9 mouse cellular contexts compared by ENCODE assay signal in the genomic region with DNA sequence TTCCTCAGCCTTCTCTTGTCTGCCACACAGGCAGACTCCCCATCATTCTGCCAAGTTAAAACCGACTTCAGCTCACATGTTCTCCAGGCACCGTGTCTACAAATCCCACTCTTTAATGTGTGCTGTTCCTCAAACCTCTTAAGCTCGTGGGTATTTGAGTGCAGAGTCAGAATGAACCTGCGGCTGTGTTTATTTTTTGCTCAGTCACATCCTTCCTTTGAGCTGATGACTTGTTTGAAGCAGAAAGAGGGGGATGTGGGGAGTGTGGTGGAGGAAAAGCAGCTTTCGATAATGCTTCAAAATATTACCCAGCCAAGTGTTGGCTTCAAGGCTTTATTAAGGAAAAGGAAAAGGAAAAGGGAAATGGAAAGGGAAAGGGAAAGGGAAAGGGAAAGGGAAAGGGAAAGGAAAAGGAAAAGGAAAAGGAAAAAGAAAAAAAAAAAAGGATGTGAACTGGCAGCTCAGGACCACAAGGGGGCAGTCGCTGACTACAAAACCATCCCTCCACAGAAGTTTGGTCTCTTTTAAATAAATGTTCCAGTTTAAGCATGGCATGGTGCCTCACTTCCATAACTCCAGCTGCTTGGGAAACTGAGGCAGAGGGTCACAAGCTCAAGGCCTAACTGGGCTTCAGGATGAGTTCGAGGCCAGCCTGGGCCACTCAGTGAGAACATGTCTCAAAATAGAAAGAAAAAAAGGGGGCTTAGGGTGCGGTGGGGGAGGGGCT.
DNase-seq lines count a peak whose midpoint lies in the region; ATAC-seq and TF ChIP-seq lines count a peak whose summit lies in the region.
"Had no signal": no experiment of that assay in that cellular context is flagged by ENCODE, and none has a peak within 500 bp of the region (broad histone marks: within the 10 kb centered on the region; RNA-seq: fewer than 3 reads in every experiment).

No protein-coding gene starts in this region.

- peak; percentile 65 for DNase-seq in hindbrain, postnatal 0 days (ENCODE audit: low spot score)
- DNase-seq in CD4-positive, CD25-positive, alpha-beta regulatory T cell, adult 2 months (ENCODE audit: low read depth, low spot score) = peak; percentile 66
- peak; percentile 59 for DNase-seq in kidney, postnatal 0 days (ENCODE audit: low spot score)
- DNase-seq in splenic B cell, adult 2 months (ENCODE audit: low read depth, low spot score) = peak; percentile 69
- DNase-seq in left cerebral cortex, adult 8-10 months (ENCODE audit: low spot score in 2 of 2) = no peak

- no peak overlapping the region for H3K4me2 ChIP-seq in hindbrain, postnatal 0 days (ENCODE audit: low read depth, low read length)
- H3K4me2 ChIP-seq in hindbrain, embryonic 12.5 days (replicated peaks) = no peak overlapping the region
- no peak overlapping the region for H3K4me2 ChIP-seq in kidney, postnatal 0 days (ENCODE audit: low read length)
- H3K4me2 ChIP-seq: liver, embryonic 15.5 days had no signal

- H3K4me3 ChIP-seq in hindbrain, postnatal 0 days (ENCODE audit: low read length) = no peak overlapping the region
- no peak overlapping the region for H3K4me3 ChIP-seq in hindbrain, embryonic 12.5 days
- H3K4me3 ChIP-seq in kidney, postnatal 0 days (replicated peaks; ENCODE audit: low read depth, low read length) = no peak overlapping the region
- H3K4me3 ChIP-seq: liver, embryonic 15.5 days had no signal

- no peak for ATAC-seq in hindbrain, postnatal 0 days
- no peak for ATAC-seq in hindbrain, embryonic 12.5 days (ENCODE audit: low FRiP score)
- peak; percentile 36 for ATAC-seq in activated CD4-positive, CD25-positive, alpha-beta regulatory T cell, adult 4 months
- no peak for ATAC-seq in kidney, postnatal 0 days (replicated peaks; ENCODE audit: low FRiP score, low read depth)
- ATAC-seq in erythroid progenitor cell, adult 5-6 weeks (replicated peaks; ENCODE audit: low FRiP score, poor library complexity, severe bottlenecking) = no peak

- TF ChIP-seq CTCF in hindbrain, postnatal 0 days (IDR thresholded peaks at IDR 0.05; ENCODE audit: low read depth) = peak; percentile 90
- TF ChIP-seq CTCF in kidney, postnatal 0 days (IDR thresholded peaks at IDR 0.05; ENCODE audit: low read depth) = peak; percentile 88

- H3K9me3 ChIP-seq in hindbrain, postnatal 0 days (ENCODE audit: low read length) = no peaks in the 10 kb centered on the region
- no peaks in the 10 kb centered on the region for H3K9me3 ChIP-seq in hindbrain, embryonic 12.5 days (replicated peaks)
- H3K9me3 ChIP-seq in kidney, postnatal 0 days (replicated peaks; ENCODE audit: low read length) = no peaks in the 10 kb centered on the region
- H3K9me3 ChIP-seq: liver, embryonic 15.5 days had no signal

- no peaks in the 10 kb centered on the region for H3K4me1 ChIP-seq in hindbrain, postnatal 0 days (ENCODE audit: insufficient read depth, low read length)
- H3K4me1 ChIP-seq in hindbrain, embryonic 12.5 days = 0 out of 2 replicates have a peak, but pooled peaks cover 2% of the 10 kb centered on the region
- H3K4me1 ChIP-seq in kidney, postnatal 0 days (replicated peaks; ENCODE audit: insufficient read depth, low read length) = no peaks in the 10 kb centered on the region
- H3K4me1 ChIP-seq: liver, embryonic 15.5 days had no signal

- H3K27ac ChIP-seq in hindbrain, postnatal 0 days = no peak overlapping the region
- H3K27ac ChIP-seq in hindbrain, embryonic 12.5 days = no peak overlapping the region
- H3K27ac ChIP-seq in kidney, postnatal 0 days = no peak overlapping the region
- H3K27ac ChIP-seq: liver, embryonic 15.5 days had no signal

- 51% methylated on average over 8 of the region's 8 CpGs for WGBS in hindbrain, postnatal 0 days
- 54% methylated on average over 8 of the region's 8 CpGs for WGBS in hindbrain, embryonic 12.5 days
- 48% methylated on average over 8 of the region's 8 CpGs for WGBS in kidney, postnatal 0 days

- no peaks in the 10 kb centered on the region for H3K27me3 ChIP-seq in hindbrain, postnatal 0 days (ENCODE audit: insufficient read depth, low read length)
- H3K27me3 ChIP-seq in hindbrain, embryonic 12.5 days = no peaks in the 10 kb centered on the region
- H3K27me3 ChIP-seq in kidney, postnatal 0 days (ENCODE audit: insufficient read depth, low read length) = no peaks in the 10 kb centered on the region
- H3K27me3 ChIP-seq in splenic B cell, adult 2 months (ENCODE audit: control insufficient read depth, insufficient read depth, low read length, poor library complexity, severe bottlenecking) = no peaks in the 10 kb centered on the region
- H3K27me3 ChIP-seq: liver, embryonic 15.5 days had no signal

- 0 out of 2 replicates have a peak, but pooled peaks cover 3% of the 10 kb centered on the region for H3K36me3 ChIP-seq in hindbrain, postnatal 0 days (ENCODE audit: insufficient read depth, low read length)
- H3K36me3 ChIP-seq in hindbrain, embryonic 12.5 days = no peaks in the 10 kb centered on the region
- no peaks in the 10 kb centered on the region for H3K36me3 ChIP-seq in kidney, postnatal 0 days (ENCODE audit: insufficient read depth, low read length)
- H3K36me3 ChIP-seq in splenic B cell, adult 2 months (ENCODE audit: control insufficient read depth, insufficient read depth, low read length, poor library complexity, severe bottlenecking) = peaks cover 13% of the 10 kb centered on the region
- H3K36me3 ChIP-seq: liver, embryonic 15.5 days had no signal

- H3K9ac ChIP-seq in hindbrain, postnatal 0 days (replicated peaks; ENCODE audit: low read length) = no peak overlapping the region
- H3K9ac ChIP-seq in hindbrain, embryonic 12.5 days = no peak overlapping the region
- H3K9ac ChIP-seq in kidney, postnatal 0 days (ENCODE audit: low read depth, low read length) = no peak overlapping the region
- H3K9ac ChIP-seq: liver, embryonic 15.5 days had no signal

Comparison
In these comparisons a context has a peak if more than half of its experiments do, and no peak if none do; other contexts are left out.
1. DNase-seq: peak in hindbrain, postnatal 0 days (single experiment), CD4-positive, CD25-positive, alpha-beta regulatory T cell, adult 2 months (single experiment), kidney, postnatal 0 days (single experiment) and splenic B cell, adult 2 months (single experiment); none in left cerebral cortex, adult 8-10 months (0 of 2).